Mouse (Mus musculus) embryo, embryonic 9.5 days (tissue): ENCODE data around the gene Dysf.

Experiments
- DNase-seq: peaks from one replicate; pipeline ENCODE4 v3.0.0-alpha.2; 2017; ENCODE audit errors: extremely low spot score

The Dysf gene

DNA sequence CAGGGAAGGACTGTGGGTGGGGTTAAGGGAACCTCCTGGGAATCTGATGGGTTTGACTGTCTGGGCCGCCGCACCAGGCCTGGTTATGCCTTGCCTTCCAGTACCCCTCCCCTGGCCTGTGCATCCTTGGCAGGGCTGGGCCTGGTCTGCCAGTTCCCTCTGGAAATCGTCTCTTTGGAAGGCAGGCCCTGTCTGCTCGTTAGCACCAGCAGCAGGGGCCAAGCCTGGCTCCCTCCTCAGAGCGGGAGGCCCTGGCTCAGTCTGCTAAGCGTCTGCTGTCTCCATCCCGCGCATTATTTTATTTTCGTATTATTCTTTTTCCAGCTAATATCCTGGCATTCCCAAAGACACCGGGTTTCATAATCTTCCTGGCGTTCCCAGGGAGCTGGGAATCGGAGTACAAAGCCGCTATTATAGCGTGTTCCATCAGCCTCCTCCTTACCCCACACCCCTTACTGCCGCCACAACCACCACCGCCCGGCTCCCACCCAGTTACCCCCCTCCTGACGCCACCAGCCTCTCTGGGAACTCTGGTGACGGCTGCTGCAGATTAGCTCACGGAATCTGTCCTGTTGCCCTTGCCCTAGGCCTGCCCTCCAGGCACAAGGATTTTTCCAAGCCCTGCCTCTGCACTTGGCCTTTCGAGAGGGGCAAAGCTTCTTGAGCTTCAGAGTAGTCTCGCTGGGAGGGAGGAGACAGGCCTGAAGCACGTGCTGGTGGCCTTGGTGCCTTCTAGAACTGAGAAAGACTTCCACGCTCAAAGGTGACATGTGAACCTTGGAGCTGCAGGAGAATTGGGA lies 111.5 kb downstream of the Dysf start:
- no peak for DNase-seq

DNA sequence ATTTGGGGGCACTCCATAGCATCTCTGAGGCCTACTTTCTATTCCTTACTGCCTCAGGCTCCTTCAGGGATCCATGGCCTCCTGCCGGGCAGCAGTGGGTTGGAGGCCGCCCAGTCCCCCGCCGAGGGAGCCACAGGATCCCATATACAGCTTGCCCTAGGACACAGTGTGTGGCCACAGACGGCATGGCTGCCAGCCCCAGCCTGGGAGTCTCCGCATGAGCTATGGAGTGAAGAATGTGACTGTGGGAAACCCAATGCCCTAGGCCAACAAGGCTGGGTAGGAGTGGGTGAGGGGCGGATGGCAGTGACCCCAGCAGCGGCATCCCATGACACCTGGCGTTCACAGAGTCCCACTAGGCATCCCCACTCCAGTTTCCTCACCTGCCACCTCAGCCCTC lies 116.2 kb downstream of the Dysf start:
- no peak for DNase-seq

DNA sequence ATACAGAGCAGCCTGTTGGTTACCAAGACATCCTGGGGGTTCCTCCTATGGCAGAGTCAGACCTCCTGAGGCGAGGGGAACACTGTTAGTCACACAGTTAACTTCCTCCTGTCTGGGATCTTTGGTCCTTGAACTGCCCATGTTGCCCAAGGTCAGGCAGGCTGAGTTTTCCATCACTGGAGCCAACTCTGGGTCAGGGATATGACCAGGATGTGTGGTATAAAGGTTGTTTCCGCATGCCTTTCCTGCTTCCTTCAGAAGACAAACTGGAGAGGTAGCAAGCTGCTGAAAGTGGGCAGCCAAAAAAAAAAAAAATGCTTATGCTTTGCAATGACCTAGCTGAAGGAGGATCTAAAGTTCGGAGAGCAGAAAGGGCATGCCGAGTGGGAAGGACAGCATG lies 116.7 kb downstream of the Dysf start:
- no peak for DNase-seq

DNA sequence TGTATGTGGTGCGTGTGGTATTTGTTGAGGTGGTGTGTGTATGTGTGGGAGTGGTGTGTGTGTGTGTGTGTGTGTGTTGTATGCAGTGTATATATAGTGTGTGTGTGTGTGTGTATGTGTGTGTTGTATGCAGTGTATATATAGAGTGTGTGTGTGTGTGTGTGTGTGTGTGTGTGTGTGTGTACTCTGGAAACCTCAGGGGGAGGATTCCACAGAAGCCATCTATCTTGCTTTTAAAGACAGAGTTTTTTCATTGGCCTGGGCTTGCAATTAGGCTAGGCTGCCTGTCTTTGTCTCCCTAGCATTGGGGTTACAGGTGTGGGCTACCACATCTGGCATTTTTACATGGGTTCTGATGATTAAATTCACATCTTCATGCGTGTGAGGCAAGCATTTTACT lies 119.8 kb downstream of the Dysf start:
- DNase-seq, result no peak

DNA sequence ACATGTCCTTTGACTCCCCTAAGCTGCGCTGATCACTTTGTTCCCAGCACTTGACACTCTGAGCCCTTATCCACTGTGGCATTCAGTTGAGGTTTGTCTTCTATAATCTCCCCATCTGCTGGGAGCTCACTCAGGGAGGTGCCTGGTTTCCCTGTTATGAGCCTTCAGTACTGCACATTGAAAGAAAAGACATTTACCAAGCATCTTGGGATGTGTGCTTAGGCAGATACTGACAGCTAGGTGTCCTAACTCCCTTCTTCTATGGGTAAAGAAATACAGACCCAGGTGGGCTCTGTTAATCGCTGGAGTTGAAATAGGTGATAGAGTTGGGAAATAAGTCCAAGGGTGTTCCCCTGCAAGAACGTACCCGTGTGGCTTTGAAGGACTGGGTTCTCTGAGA lies 122.5 kb downstream of the Dysf start:
- no peak for DNase-seq

DNA sequence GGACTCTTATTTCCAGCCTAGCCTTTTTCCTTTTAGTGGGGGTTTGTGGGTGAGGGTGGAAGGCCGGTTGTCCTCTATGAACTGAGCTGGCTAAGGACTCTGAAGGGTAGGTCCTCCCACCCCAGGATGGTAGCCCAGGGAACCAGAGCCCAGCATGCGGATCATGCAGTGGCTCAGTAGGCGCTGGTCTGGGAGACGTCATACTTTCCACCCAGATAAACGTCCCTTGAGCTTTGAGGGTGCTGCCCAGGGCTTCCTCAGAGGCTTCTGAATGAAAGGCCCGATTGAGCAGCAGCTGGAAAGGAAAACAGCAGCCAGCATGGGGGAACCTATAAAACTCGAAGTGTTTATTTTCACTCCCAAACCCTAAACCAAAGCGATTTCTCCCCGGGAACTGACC lies 123.1 kb downstream of the Dysf start:
- DNase-seq, result no peak

DNA sequence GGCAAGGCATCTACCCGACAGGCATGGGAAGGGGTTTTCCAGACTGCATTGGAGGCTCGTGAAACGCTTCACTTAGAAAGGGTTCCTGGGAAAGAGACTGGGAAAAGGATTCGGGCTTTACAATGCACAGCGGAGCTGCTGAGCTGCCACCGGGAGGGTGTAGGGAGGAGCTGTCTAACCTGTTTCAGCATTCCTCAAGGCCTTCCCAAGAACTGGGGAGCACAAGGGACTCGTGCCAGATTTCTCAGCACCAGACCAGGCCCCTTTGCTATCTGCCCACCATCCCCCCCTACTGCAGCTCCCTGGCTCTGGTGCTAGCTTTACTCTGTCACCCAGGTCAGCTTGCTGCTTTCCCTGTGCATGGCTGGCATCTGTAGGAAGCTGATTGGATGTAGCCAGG lies 124.7 kb downstream of the Dysf start:
- no peak for DNase-seq

DNA sequence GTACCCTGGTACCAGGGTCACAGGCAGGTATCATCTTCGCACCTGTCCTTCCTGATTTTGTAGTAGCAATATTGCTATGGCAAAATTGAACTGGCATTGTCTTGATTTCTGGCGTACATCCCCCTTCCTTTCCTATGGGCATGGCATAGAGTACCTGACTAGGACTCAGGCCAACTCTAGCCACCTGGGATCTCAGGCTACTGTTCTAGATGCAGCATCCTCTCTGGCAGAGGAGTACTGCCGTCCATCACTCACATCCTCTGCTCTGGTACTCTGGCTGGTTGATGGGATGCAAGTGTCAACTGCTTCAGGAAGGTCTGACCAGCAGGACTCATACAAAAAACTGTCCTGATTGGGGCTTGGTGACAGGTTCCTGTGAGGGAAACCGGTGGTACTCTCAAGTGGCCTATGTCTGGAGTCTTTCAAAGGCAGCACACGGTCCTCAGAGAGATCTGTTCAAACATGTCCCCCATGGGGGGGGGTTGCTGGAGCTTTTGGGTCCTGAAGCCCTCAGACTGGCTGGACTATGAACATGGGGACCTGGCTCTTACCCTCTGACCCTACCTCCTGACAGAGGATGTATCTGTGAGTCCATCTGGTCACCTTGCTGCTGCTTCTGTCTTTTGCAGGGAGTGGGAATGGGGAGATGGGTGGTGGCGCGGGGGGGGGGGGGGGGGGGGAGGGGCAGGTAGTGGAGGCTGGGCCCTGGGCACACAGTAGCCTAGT lies 125.8 kb downstream of the Dysf start:
- no peak for DNase-seq

DNA sequence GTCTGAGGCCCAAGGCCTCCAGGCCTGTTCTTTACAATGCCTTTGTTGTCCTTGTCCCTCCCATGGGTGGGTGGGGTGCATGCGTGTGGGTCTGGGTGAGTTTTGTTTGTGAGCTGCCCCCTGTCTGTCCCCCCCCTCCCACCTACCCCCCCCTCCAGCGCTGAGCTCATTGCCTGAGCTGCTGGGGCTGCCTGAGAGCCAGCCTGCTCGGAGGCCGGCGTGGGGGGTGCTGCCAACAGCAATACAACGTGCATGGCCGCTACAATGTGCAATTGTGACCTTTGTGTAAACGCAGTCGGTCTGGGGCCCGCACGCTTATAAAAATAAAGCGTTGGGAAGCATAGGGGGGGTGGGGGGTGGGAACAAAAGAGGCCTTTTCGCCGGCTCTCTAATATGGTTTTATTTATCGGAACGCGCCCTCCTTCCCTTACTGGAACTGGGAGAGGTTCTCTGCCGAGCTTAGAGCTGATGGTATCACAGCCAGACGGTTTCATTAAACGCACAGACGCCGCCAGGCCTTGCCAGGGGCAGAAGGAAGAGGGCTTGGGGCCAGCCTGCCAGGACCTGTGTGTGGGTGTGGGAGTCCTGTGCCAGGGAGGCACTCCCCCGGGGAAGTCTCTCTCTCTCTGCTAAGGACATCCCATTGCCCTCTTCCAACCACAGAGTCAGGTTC lies 126.5 kb downstream of the Dysf start:
- DNase-seq, result peak; percentile 5

DNA sequence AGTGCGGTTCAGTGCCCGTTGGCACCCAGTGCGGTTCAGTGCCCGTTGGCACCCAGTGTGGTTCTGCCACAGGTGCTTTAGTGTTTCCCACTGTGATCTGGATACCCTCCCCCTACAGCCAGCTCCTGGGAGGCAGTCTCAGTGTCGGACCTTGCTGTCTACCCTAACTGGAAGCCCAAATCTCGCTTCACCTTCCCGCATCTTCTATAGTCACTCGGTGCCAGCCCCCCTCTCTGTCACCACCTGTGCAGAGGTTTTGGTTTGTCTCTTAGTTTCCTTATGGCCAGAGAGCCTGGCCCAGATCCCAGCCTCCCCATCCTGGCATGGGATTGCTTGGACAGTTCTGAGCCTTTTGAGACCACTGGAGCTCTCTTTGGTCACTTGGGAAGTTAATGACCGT lies 127.3 kb downstream of the Dysf start:
- no peak for DNase-seq

DNA sequence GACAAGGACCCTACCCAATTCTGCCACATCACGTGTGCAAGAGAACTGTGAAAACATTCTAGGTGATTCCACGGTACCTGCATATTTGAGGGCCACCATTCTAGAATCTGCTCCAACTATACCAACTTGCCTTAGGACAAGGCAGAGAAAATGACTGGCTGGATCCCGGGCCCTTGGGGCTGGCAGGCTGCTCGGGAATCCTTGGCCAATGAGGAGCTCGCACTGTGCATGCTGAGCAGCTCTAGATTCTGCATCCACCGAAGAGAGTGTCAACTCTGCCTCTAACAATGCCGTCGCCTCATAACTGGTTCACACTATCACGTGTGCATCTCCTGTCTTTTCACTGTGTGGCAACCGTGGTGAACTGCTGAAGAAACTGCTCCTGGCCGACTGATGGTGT lies 128.0 kb downstream of the Dysf start:
- no peak for DNase-seq

DNA sequence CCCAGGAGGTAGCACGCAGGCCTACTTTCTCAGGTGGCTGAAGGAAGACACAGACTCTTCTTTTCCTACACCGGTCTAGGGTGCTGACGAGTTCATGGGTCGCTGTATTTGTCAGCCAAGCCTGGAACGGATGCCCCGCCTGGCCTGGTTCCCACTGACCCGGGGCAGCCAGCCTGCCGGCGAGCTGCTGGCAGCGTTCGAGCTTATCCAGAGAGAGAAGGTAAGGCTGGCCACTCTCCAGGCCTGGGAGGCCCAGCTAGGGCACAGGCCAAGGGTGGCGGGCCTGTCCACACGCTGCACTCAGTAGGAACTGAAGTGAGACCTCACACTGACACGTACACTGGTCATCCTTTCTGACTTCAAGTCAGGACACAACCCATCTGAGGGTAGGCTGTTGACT lies 131.5 kb downstream of the Dysf start:
- DNase-seq, result no peak

DNA sequence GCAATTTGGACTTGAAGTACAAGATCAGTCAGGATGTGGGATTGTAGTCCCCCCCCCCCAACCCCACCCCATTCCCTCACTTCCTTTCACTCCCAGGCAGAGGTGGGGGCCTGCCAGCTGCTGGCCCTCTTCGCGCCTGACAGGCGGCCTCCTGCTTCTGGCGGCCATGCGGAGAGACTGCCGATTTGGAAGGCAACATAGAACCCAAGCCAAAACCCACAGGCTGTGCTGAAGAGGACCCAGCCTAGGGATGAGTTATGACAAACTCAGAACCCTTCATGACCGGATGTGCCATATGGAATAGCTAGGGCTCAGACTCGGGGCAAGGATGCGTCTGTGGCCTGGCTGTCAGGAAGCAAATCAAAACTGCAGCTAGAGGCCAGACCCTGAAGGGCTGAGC lies 134.1 kb downstream of the Dysf start:
- no peak for DNase-seq

DNA sequence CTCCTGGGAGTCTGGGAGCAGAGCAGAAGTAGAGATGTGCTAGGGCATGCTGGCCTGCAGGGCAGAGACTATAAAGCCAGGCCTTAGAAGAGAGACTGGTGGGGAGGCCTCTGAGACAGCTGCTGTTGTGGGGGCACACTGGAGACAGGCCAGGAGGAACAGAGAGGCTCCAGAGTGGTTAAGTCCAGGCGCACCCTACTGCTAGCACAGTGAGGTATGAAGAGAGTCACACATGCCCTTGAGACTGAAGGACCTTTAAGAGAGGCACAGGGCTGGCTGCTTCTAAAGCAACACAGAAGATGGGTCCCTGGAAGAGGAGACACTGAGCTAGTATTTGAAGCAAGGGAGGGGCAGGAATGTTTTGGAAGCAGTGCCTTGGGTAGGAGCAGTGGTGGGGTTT lies 134.9 kb downstream of the Dysf start:
- DNase-seq, result no peak

DNA sequence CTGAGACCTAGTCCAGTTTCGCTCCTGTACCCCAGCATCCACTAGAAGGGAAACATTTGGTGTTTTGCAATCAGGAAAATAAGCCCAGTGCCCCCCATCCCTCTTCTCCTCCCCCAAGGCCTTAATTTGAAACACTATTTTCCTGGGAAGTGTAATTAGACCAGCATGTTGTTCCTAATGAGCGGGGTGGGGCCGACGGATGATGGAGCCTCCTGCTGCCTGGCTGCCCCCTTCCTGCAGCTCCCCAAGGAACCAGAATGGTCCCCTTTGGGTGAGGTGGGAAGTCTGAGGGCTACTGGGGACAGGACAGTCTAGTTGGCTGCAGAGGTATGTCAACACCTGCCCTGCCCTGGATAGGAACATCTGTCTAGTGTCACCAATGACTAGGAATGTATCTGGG lies 136.0 kb downstream of the Dysf start:
- DNase-seq, result no peak

DNA sequence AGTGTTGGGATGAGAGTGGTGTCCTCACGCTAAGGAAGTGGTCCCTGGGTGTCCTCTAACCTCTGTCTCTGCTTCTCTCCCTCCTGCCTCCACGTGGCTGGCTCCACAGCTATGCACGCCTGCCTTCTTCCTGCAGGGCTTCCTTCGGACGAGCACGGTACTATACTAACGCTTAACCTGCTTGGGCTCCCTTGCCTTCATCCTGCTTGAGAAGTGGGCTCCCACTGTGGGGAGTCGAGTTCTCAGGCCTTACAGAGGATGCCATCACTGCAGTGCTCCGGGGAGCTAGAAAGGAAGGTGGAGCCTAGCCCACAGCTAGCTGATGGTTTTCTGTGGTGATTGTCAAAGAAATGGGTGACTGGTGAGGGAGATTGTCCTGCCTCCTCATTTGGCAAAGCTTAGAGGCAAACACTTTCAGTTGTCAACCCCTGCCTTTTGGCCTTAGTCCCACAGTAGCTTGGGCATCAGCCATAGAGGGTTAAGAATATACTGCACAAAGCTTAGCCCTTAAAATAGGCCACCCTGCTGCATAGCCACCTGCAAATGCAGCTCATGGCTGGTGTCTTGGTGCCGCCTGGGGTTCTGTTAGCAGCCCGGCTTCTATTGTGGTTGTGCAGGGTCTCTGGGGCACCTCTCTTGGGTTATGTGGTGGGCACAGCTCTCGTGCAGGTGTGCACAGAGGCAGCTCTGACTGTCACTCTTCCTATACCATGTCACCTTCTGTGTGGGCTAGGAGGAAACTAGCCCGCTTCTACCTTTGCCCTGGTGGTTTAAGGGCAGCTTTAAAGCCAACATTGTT lies 139.0 kb downstream of the Dysf start:
- DNase-seq, result no peak

DNA sequence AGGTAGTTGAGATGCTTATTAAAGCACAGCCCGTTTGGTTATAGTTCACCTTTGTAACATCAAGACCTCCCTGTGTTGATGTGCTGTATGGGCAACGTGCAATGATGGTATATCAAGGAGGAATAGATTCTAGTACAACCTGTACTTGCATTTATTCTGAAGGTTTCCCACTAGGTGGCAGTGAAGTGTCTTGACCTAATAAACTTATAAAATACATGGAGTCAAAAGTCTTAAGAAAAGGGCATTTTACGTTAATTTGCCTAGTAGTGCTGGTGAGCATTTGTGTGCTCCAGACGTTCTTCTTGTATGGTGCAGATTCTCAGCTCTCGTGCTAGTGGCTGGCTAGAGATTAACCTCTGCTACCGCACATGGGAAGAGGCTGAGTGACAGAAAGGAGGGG lies 140.1 kb downstream of the Dysf start:
- DNase-seq, result peak; percentile 12

DNA sequence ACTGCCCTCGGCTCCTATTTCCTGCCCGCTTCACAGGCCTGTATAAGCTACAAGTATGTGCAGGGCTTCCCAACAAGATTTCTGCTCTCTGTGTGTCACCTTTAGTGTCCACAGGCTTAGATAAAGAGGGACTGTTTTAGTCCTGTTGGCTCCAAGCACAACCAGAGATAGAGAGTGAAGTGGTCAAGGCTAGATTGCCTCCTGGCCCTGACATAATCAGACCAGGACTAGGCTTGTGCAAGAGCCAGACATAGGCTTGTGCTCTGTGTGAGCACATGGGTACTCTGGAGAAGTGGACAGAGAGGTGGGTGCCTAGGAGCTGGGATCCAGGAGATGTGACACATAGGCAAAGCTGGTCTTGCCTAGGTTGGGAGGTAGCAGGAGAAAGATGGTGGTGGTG lies 146.1 kb downstream of the Dysf start:
- DNase-seq, result no peak

DNA sequence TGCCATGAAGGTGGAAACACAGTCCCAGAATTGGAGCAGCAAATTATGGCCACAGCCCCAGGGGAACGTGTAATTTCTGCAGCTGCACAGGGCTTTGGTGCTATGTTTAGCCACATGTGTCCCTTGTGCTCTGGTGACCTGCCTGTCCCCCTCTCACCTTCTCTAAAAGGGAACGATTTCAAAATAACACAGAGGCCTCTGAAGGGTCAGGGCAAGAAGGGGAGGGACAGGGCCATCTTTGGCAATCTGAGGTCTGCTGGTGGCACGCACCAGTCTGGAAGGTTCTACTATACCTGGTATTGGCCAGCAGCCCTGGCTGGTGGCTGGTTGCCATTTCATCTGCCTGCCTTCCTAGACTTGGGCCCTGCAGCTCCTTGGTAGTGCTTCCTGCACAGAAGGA lies 147.4 kb downstream of the Dysf start:
- DNase-seq, result no peak

DNA sequence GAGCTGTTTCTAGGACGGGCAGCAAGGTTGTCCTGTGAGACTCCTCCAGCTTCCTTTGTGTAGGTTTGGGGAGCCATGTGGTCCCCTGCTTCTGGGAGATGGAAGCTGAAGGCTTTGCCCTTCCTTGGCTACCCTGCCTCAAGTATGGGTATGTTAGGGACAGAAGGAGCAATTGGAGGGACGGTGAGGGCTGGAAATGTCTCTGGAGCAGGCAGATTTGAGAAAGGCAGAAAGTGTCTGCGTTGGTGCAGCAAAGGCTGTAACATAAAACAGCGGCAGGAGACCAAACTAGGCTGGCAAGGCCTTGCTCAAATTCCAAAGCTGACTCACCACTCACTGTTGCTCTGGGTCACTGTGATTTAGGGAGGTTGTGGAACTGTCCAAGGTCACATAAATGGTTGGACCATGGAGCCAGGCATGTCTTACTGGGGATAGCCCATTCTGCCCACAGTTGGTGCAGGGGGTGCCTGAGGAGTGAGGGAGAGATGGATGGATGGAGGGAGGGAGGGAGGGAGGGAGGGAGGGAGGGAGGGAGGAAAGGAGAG lies 148.2 kb downstream of the Dysf start:
- no peak for DNase-seq

DNA sequence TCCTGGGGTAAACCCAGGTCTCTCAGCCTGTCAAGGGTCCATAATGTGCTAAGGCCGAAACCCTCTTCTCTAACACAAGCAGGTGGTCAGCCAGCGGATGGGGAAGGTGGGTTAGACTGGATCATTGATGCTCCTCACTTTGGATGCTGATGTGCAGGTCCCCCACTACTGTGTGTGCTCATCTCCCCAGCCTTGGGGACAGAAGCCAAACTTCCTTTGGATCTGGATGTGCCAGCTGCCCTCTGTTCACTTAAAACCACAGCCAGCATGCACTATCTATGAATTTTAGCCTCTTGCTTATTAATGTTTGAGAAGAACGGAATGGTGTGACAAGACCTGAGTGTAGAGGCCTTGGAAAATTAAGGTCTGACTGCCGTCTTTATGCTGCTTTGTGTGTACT lies 150.7 kb downstream of the Dysf start:
- DNase-seq, result no peak

DNA sequence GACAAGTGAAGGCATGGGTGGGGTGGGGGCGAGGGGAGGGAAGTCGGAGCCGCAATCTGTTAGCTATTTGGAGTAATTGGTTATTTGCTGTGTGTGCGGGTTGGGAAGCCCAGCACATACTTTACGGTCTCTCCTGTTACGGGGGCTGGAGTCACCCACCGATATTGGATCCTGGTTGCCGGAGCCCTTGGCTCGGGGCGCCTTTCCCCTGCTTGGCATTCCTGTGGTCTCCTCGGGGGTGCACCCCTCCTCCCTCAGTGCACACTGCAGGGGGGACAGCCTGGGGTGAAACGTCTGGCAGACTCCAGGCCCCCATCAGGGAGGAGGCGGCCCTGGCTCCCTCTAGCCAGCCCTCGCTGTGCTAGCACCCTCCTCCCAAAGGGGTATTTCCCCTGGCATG lies 159.2 kb downstream of the Dysf start:
- DNase-seq, result no peak
